Mouse (Mus musculus): Measurements from ENCODE around the gene Ugt1a6a.
"Not testable (repeated sequence)": the region's sequence is repeated elsewhere in the genome, so short reads cannot be mapped to it uniquely, and the experiment has no call there.

DNA sequence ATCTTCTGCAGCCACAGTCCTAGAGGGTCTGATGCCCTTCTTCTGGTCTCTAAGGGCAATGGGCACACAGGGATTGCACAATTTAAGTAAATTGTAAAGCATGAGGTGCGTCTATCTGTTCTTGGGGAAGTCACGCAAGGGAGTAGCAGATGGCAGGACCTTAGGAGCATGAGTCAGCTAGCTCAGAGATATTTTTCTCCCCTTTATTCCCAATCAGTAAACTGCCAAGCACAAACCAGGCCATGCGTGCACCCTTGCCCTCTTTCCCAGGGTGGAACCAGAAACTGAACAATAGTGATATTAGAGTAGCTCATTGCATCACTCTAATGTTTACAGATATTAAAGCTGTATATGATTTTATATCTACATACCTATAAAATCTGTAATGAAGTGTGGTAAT, 36.1 kb upstream of the Ugt1a6a start:
- not testable (repeated sequence) for TF ChIP-seq POLR2A (IDR thresholded peaks at IDR 0.05; ENCODE audit: extremely low read depth, insufficient read depth, low read length); CTCF (IDR thresholded peaks at IDR 0.05; ENCODE audit: low read depth, low read length)
